Mouse (Mus musculus): Measurements from ENCODE around the gene Bcam. TPM values are rescaled to one million over a fixed set of nuclear protein-coding genes. Genes with fewer than 3 reads are reported as not detected.

Bcam gene
- polyA plus RNA-seq, 1 experiment from 2014 or later, result 214 TPM

- Histone ChIP-seq H3K4me1 (ENCODE audit: control insufficient read depth, insufficient read depth, low read length) (no peaks in the 10 kb centered on the region), H3K36me3 (ENCODE audit: control insufficient read depth, insufficient read depth, low read length) (no peaks in the 10 kb centered on the region), H3K27me3 (ENCODE audit: control insufficient read depth, insufficient read depth, low read length) (no peaks in the 10 kb centered on the region), H3K4me2 (replicated peaks; ENCODE audit: low read depth, low read length) (no peak overlapping the region), H3K9me3 (ENCODE audit: control insufficient read depth, low read length) (no peaks in the 10 kb centered on the region; the same call in 1 of the 2 replicates), H3K9ac (ENCODE audit: low read depth, low read length) (no peak overlapping the region), H3K27ac (ENCODE audit: low read depth, low read length) (no peak overlapping the region), H3K4me3 (ENCODE audit: low read length) (no peak overlapping the region)
- no peak for ATAC-seq (ENCODE audit: low FRiP score, low TSS enrichment)
- WGBS, result 77% methylated on average over 4 of the region's 4 CpGs
These were observed 9.1 kb upstream of the Bcam start for GRCm38 (mm10) chr7:19779903-19780302.

GRCm38 (mm10) chr7:19778645-19779044 is 7.8 kb upstream of the Bcam start:
- H3K27me3 ChIP-seq (ENCODE audit: control insufficient read depth, insufficient read depth, low read length), result no peaks in the 10 kb centered on the region
- 83% methylated on average over 8 of the region's 8 CpGs for WGBS
- no peak overlapping the region for H3K27ac ChIP-seq (ENCODE audit: low read depth, low read length)
- H3K4me1 ChIP-seq (ENCODE audit: control insufficient read depth, insufficient read depth, low read length), result no peaks in the 10 kb centered on the region
- no peak overlapping the region for H3K9ac ChIP-seq (ENCODE audit: low read depth, low read length)
- H3K9me3 ChIP-seq (ENCODE audit: control insufficient read depth, low read length), result no peaks in the 10 kb centered on the region; the same call in 1 of the 2 replicates
- no peak overlapping the region for H3K4me2 ChIP-seq (replicated peaks; ENCODE audit: low read depth, low read length)
- H3K36me3 ChIP-seq (ENCODE audit: control insufficient read depth, insufficient read depth, low read length), result no peaks in the 10 kb centered on the region
- H3K4me3 ChIP-seq (ENCODE audit: low read length), result no peak overlapping the region
- no peak for ATAC-seq (ENCODE audit: low FRiP score, low TSS enrichment)

- WGBS, result 88% methylated on average over 11 of the region's 11 CpGs
- H3K4me1 ChIP-seq (ENCODE audit: control insufficient read depth, insufficient read depth, low read length), result no peaks in the 10 kb centered on the region
- no peaks in the 10 kb centered on the region for H3K27me3 ChIP-seq (ENCODE audit: control insufficient read depth, insufficient read depth, low read length)
- no peak overlapping the region for H3K4me3 ChIP-seq (ENCODE audit: low read length)
- no peak overlapping the region for H3K4me2 ChIP-seq (replicated peaks; ENCODE audit: low read depth, low read length)
- ATAC-seq (ENCODE audit: low FRiP score, low TSS enrichment), result no peak
- H3K9me3 ChIP-seq (ENCODE audit: control insufficient read depth, low read length), result no peaks in the 10 kb centered on the region; the same call in 1 of the 2 replicates
- H3K9ac ChIP-seq (ENCODE audit: low read depth, low read length), result no peak overlapping the region
- H3K36me3 ChIP-seq (ENCODE audit: control insufficient read depth, insufficient read depth, low read length), result no peaks in the 10 kb centered on the region
- H3K27ac ChIP-seq (ENCODE audit: low read depth, low read length), result no peak overlapping the region
These were observed 6.4 kb upstream of the Bcam start for GRCm38 (mm10) chr7:19777049-19777723.

- peak overlapping the region; percentile 67 for H3K4me2 ChIP-seq (replicated peaks; ENCODE audit: low read depth, low read length)
- 42% methylated on average over 4 of the region's 4 CpGs for WGBS
- H3K4me1 ChIP-seq (ENCODE audit: control insufficient read depth, insufficient read depth, low read length), result peaks cover 32% of the 10 kb centered on the region
- no peak overlapping the region; the same call in 1 of the 2 replicates for H3K4me3 ChIP-seq (ENCODE audit: low read length)
- peak overlapping the region; percentile 47; the same call in 1 of the 2 replicates for H3K27ac ChIP-seq (ENCODE audit: low read depth, low read length)
- H3K27me3 ChIP-seq (ENCODE audit: control insufficient read depth, insufficient read depth, low read length), result no peaks in the 10 kb centered on the region
- no peaks in the 10 kb centered on the region; the same call in 1 of the 2 replicates for H3K36me3 ChIP-seq (ENCODE audit: control insufficient read depth, insufficient read depth, low read length)
- H3K9ac ChIP-seq (ENCODE audit: low read depth, low read length), result 0 out of 2 replicates have a peak overlapping the region, but pooled peaks have one; percentile 18
- H3K9me3 ChIP-seq (ENCODE audit: control insufficient read depth, low read length), result no peaks in the 10 kb centered on the region
- no peak for ATAC-seq (ENCODE audit: low FRiP score, low TSS enrichment)
These were observed 866 bp upstream of the Bcam start for GRCm38 (mm10) chr7:19771682-19772081.

- H3K4me2 ChIP-seq (replicated peaks; ENCODE audit: low read depth, low read length), result peak overlapping the region; percentile 67
- H3K4me3 ChIP-seq (ENCODE audit: low read length), result peak overlapping the region; percentile 51
- H3K9ac ChIP-seq (ENCODE audit: low read depth, low read length), result peak overlapping the region; percentile 67
- H3K27me3 ChIP-seq (ENCODE audit: control insufficient read depth, insufficient read depth, low read length), result no peaks in the 10 kb centered on the region
- H3K9me3 ChIP-seq (ENCODE audit: control insufficient read depth, low read length), result no peaks in the 10 kb centered on the region
- H3K36me3 ChIP-seq (ENCODE audit: control insufficient read depth, insufficient read depth, low read length), result peaks cover 6% of the 10 kb centered on the region; the same call in 1 of the 2 replicates
- peaks cover 32% of the 10 kb centered on the region for H3K4me1 ChIP-seq (ENCODE audit: control insufficient read depth, insufficient read depth, low read length)
- H3K27ac ChIP-seq (ENCODE audit: low read depth, low read length), result peak overlapping the region; percentile 85
- ATAC-seq (ENCODE audit: low FRiP score, low TSS enrichment), result peak; percentile 75
- under 1% methylated on average over 26 of the region's 28 CpGs for WGBS
These were observed 451 bp downstream of the Bcam start for GRCm38 (mm10) chr7:19770375-19770754.

GRCm38 (mm10) chr7:19769434-19770374 is 1.1 kb downstream of the Bcam start:
- H3K4me2 ChIP-seq (replicated peaks; ENCODE audit: low read depth, low read length), result peak overlapping the region; percentile 67
- peak overlapping the region; percentile 67 for H3K9ac ChIP-seq (ENCODE audit: low read depth, low read length)
- peaks cover 32% of the 10 kb centered on the region for H3K4me1 ChIP-seq (ENCODE audit: control insufficient read depth, insufficient read depth, low read length)
- ATAC-seq (ENCODE audit: low FRiP score, low TSS enrichment), result no peak; the same call in 1 of the 2 replicates
- H3K36me3 ChIP-seq (ENCODE audit: control insufficient read depth, insufficient read depth, low read length), result peaks cover 11% of the 10 kb centered on the region; the same call in 1 of the 2 replicates
- H3K27ac ChIP-seq (ENCODE audit: low read depth, low read length), result peak overlapping the region; percentile 85; the same call in 1 of the 2 replicates
- H3K4me3 ChIP-seq (ENCODE audit: low read length), result peak overlapping the region; percentile 51
- no peaks in the 10 kb centered on the region for H3K9me3 ChIP-seq (ENCODE audit: control insufficient read depth, low read length)
- WGBS, result 4% methylated on average over 16 of the region's 16 CpGs
- H3K27me3 ChIP-seq (ENCODE audit: control insufficient read depth, insufficient read depth, low read length), result no peaks in the 10 kb centered on the region

GRCm38 (mm10) chr7:19769001-19769400 is 1.8 kb downstream of the Bcam start:
- peak overlapping the region; percentile 51 for H3K4me3 ChIP-seq (ENCODE audit: low read length)
- WGBS, result 11% methylated on average over 4 of the region's 4 CpGs
- H3K9ac ChIP-seq (ENCODE audit: low read depth, low read length), result peak overlapping the region; percentile 67; the same call in 1 of the 2 replicates

GRCm38 (mm10) chr7:19768251-19768650 is 2.6 kb downstream of the Bcam start:
- Histone ChIP-seq H3K9ac (ENCODE audit: low read depth, low read length) (peak overlapping the region; percentile 67; the same call in 1 of the 2 replicates), H3K27me3 (ENCODE audit: control insufficient read depth, insufficient read depth, low read length) (no peaks in the 10 kb centered on the region), H3K27ac (ENCODE audit: low read depth, low read length) (peak overlapping the region; percentile 53; the same call in 1 of the 2 replicates), H3K4me2 (replicated peaks; ENCODE audit: low read depth, low read length) (peak overlapping the region; percentile 67), H3K4me3 (ENCODE audit: low read length) (peak overlapping the region; percentile 51), H3K4me1 (ENCODE audit: control insufficient read depth, insufficient read depth, low read length) (peaks cover 32% of the 10 kb centered on the region), H3K9me3 (ENCODE audit: control insufficient read depth, low read length) (no peaks in the 10 kb centered on the region), H3K36me3 (ENCODE audit: control insufficient read depth, insufficient read depth, low read length) (peaks cover 23% of the 10 kb centered on the region; the same call in 1 of the 2 replicates)
- peak; percentile 5 for ATAC-seq (ENCODE audit: low FRiP score, low TSS enrichment)
- 45% methylated on average over 14 of the region's 14 CpGs for WGBS

More at GRCm38 (mm10) chr7:19769001-19769400, 1.8 kb downstream of the Bcam start:
- Histone ChIP-seq H3K4me2 (replicated peaks; ENCODE audit: low read depth, low read length) (peak overlapping the region; percentile 67), H3K4me1 (ENCODE audit: control insufficient read depth, insufficient read depth, low read length) (peaks cover 32% of the 10 kb centered on the region), H3K9me3 (ENCODE audit: control insufficient read depth, low read length) (no peaks in the 10 kb centered on the region), H3K27ac (ENCODE audit: low read depth, low read length) (peak overlapping the region; percentile 85; the same call in 1 of the 2 replicates), H3K27me3 (ENCODE audit: control insufficient read depth, insufficient read depth, low read length) (no peaks in the 10 kb centered on the region), H3K36me3 (ENCODE audit: control insufficient read depth, insufficient read depth, low read length) (peaks cover 18% of the 10 kb centered on the region; the same call in 1 of the 2 replicates)
- ATAC-seq (ENCODE audit: low FRiP score, low TSS enrichment), result peak; percentile 36

Measured in kidney, embryonic 14.5 days (tissue).